Mouse (Mus musculus): ENCODE data around the gene Atp8b2.

Atp8b2 gene

GRCm38 (mm10) chr3:89959435-89959834, 3.9 kb downstream of the Atp8b2 start:
- DNase-seq (ENCODE audit: low spot score) = no peak

GRCm38 (mm10) chr3:89957880-89958279, 5.4 kb downstream of the Atp8b2 start:
- no peak for DNase-seq (ENCODE audit: low spot score)

GRCm38 (mm10) chr3:89956177-89956971, 6.9 kb downstream of the Atp8b2 start:
- no peak for DNase-seq (ENCODE audit: low spot score)

- DNase-seq (ENCODE audit: low spot score) = peak; percentile 78
Measured at GRCm38 (mm10) chr3:89953420-89953819, 9.9 kb downstream of the Atp8b2 start.

- no peak for DNase-seq (ENCODE audit: low spot score)
Measured at GRCm38 (mm10) chr3:89948655-89949054, 14.7 kb downstream of the Atp8b2 start.

- DNase-seq (ENCODE audit: low spot score) = no peak
Measured at GRCm38 (mm10) chr3:89948021-89948420, 15.3 kb downstream of the Atp8b2 start.

GRCm38 (mm10) chr3:89945026-89945425, 18.3 kb downstream of the Atp8b2 start:
- no peak for DNase-seq (ENCODE audit: low spot score)

- no peak for DNase-seq (ENCODE audit: low spot score)
Measured at GRCm38 (mm10) chr3:89942894-89943293, 20.4 kb downstream of the Atp8b2 start.

GRCm38 (mm10) chr3:89936495-89936894, 26.8 kb downstream of the Atp8b2 start:
- no peak for DNase-seq (ENCODE audit: low spot score)

GRCm38 (mm10) chr3:89932925-89933324, 30.4 kb downstream of the Atp8b2 start:
- no peak for DNase-seq (ENCODE audit: low spot score)

- DNase-seq (ENCODE audit: low spot score) = no peak
Measured at GRCm38 (mm10) chr3:89928956-89929355, 34.4 kb downstream of the Atp8b2 start.

GRCm38 (mm10) chr3:89926440-89926839, 36.9 kb downstream of the Atp8b2 start:
- no peak for DNase-seq (ENCODE audit: low spot score)

GRCm38 (mm10) chr3:89920711-89921110, 42.6 kb downstream of the Atp8b2 start:
- no peak for DNase-seq (ENCODE audit: low spot score)

- no peak for DNase-seq (ENCODE audit: low spot score)
Measured at GRCm38 (mm10) chr3:89917408-89917807, 45.9 kb downstream of the Atp8b2 start.

- DNase-seq (ENCODE audit: low spot score) = no peak
Measured at GRCm38 (mm10) chr3:89916622-89917021, 46.7 kb downstream of the Atp8b2 start.

GRCm38 (mm10) chr3:89914700-89915099, 48.6 kb downstream of the Atp8b2 start:
- no peak for DNase-seq (ENCODE audit: low spot score)

- DNase-seq (ENCODE audit: low spot score) = peak; percentile 95
Measured at GRCm38 (mm10) chr3:89912543-89913391, 50.5 kb downstream of the Atp8b2 start, which contains the start of gene Il6ra. Gene Il6ra, minus strand, starts transcription at chr3:89913196.

- DNase-seq (ENCODE audit: low spot score) = peak; percentile 26
Measured at GRCm38 (mm10) chr3:89912108-89912542, 51.2 kb downstream of the Atp8b2 start.

- peak; percentile 78 for DNase-seq (ENCODE audit: low spot score)
Measured at GRCm38 (mm10) chr3:89911207-89911606, 52.1 kb downstream of the Atp8b2 start.

GRCm38 (mm10) chr3:89909703-89910542, 53.4 kb downstream of the Atp8b2 start:
- DNase-seq (ENCODE audit: low spot score) = peak; percentile 76

GRCm38 (mm10) chr3:89908836-89909235, 54.5 kb downstream of the Atp8b2 start:
- DNase-seq (ENCODE audit: low spot score) = no peak

GRCm38 (mm10) chr3:89907846-89908245, 55.5 kb downstream of the Atp8b2 start:
- no peak for DNase-seq (ENCODE audit: low spot score)

All from lung, postnatal 25 days (tissue).